Mouse (Mus musculus) liver, postnatal 0 days (tissue): ENCODE data around the gene Cyb5r3.

Source experiments
- CTCF ChIP-seq: sonication (generic); IDR thresholded peaks from 2 replicates; pipeline ENCODE4 v1.5.1; 2016; ENCODE audit warnings: antibody characterized with exemption, low read depth
- EP300 ChIP-seq: IDR thresholded peaks from 2 replicates; pipeline ENCODE4 v1.6.1; 2016; ENCODE audit warnings: antibody characterized with exemption, low read depth, mild to moderate bottlenecking

GRCm38 (mm10) chr15:83115071-83115470 lies 57.3 kb downstream of the Cyb5r3 start:
- TF ChIP-seq CTCF: no peak
- no peak for TF ChIP-seq EP300
